Mouse (Mus musculus) ES-E14 (cell line): Measurements from ENCODE around the gene Wars. TPM values are rescaled to one million over a fixed set of nuclear protein-coding genes. Genes with fewer than 3 reads are reported as not detected.

ENCODE experiments used
- DNase-seq: peaks from one replicate; pipeline ENCODE4 v3.0.0-alpha.2; 2013; ENCODE audit warnings: low read depth, low spot score
- H3K27ac ChIP-seq: 2 replicates; pipeline ENCODE4 v1.5.1; 2012; ENCODE audit warnings: low read depth, mild to moderate bottlenecking, low read length, moderate library complexity, mixed read lengths; ENCODE audit not compliant: poor library complexity, insufficient read depth, severe bottlenecking
- H3K36me3 ChIP-seq: 2 replicates; pipeline ENCODE4 v1.6.1; 2012; ENCODE audit warnings: mild to moderate bottlenecking, low read length, moderate library complexity, mixed read lengths; ENCODE audit not compliant: control insufficient read depth, poor library complexity, insufficient read depth, severe bottlenecking
- H3K4me1 ChIP-seq, 2 experiments: fragments of 150-350 bp in 1 of 2; sonication (generic) in 1 of 2; 2 replicates each; pipeline ENCODE4 v1.6.1; 2012; ENCODE audit warnings: low read length in 2 of 2, mild to moderate bottlenecking in 1 of 2, mixed read lengths in 1 of 2; ENCODE audit not compliant: control insufficient read depth in 2 of 2, insufficient read depth in 2 of 2, poor library complexity in 1 of 2
- H3K4me3 ChIP-seq, 2 experiments: fragments of 150-350 bp in 1 of 2; sonication (generic) in 1 of 2; 2 replicates each; pipeline ENCODE4 v1.5.1; 2012; ENCODE audit warnings: low read length in 2 of 2, low read depth in 1 of 2, mild to moderate bottlenecking in 1 of 2, mixed read lengths in 1 of 2; ENCODE audit not compliant: insufficient read depth in 1 of 2, poor library complexity in 1 of 2, severe bottlenecking in 1 of 2
- H3K9ac ChIP-seq: 2 replicates; pipeline ENCODE4 v1.6.1; 2012; ENCODE audit warnings: low read depth, mild to moderate bottlenecking, low read length, mixed read lengths; ENCODE audit not compliant: poor library complexity, insufficient read depth, severe bottlenecking
- H3K9me3 ChIP-seq: fragments of 150-350 bp; sonication (generic); 2 replicates; pipeline ENCODE4 v1.6.1; 2012; ENCODE audit warnings: low read depth, mild to moderate bottlenecking, low read length; ENCODE audit not compliant: control insufficient read depth, insufficient read depth
- CHD2 ChIP-seq: IDR thresholded peaks from 2 replicates; pipeline ENCODE4 v1.6.1; 2014; ENCODE audit warnings: mild to moderate bottlenecking, low read depth, low read length, inconsistent platforms
- HCFC1 ChIP-seq: IDR thresholded peaks from 2 replicates; pipeline ENCODE4 v1.6.1; 2012; ENCODE audit warnings: low read length, inconsistent platforms, borderline replicate concordance; ENCODE audit not compliant: insufficient read depth
- MAFK ChIP-seq: IDR thresholded peaks from 2 replicates; pipeline ENCODE4 v1.6.1; 2014; ENCODE audit warnings: mild to moderate bottlenecking, low read depth, low read length, inconsistent platforms; ENCODE audit not compliant: insufficient read depth
- ZC3H11A ChIP-seq: IDR thresholded peaks from 2 replicates; pipeline ENCODE4 v1.6.1; 2012; ENCODE audit warnings: low read depth, mild to moderate bottlenecking, inconsistent platforms, low read length, borderline replicate concordance
- ZNF384 ChIP-seq: IDR thresholded peaks from 2 replicates; pipeline ENCODE4 v1.6.1; 2012; ENCODE audit warnings: low read depth, low read length, inconsistent platforms
- in situ Hi-C, 2 experiments: fragments of 600-800 bp; cut with MboI; formaldehyde crosslinking; loops; one replicate each; pipeline ENCODE4 v1.15.1; 2025; ENCODE audit warnings: low sequenced_read_pairs in 2 of 2, inconsistent platforms in 1 of 2; ENCODE audit not compliant: unreplicated experiment in 2 of 2
- total RNA-seq: library from RNA; depleted of rRNA; stranded (reverse); fragments of 300-350 nt; gene quantifications from 2 replicates; pipeline ENCODE4 v1.2.3, GENCODE M21; 2012

The Wars gene
- total RNA-seq, 1 experiment: 85.2 TPM

GRCm38 (mm10) chr12:108926606-108927111, 32.7 kb upstream of the Wars start:
- H3K27ac ChIP-seq: no peak overlapping the region
- no peak overlapping the region for H3K4me3 ChIP-seq
- H3K4me1 ChIP-seq: peaks cover 0 to 10% of the 10 kb centered on the region in 2 experiments; a peak in 2 of 4 replicates
- in situ Hi-C loops: no loop called here
- DNase-seq: no peak
- peaks cover 4% of the 10 kb centered on the region; the same call in 1 of the 2 replicates for H3K36me3 ChIP-seq
- TF ChIP-seq MAFK (no peak), HCFC1 (no peak)
- no peaks in the 10 kb centered on the region for H3K9me3 ChIP-seq
- no peak overlapping the region for H3K9ac ChIP-seq

- no peak for DNase-seq
- in situ Hi-C loops: loop anchor here in 1 of 2 experiments (25.0 kb wide), 1 partner anchor 394 kb away; no protein-coding TSS in a partner anchor
- H3K36me3 ChIP-seq: peaks cover 7% of the 10 kb centered on the region; the same call in 1 of the 2 replicates
- TF ChIP-seq ZC3H11A (no peak), CHD2 (no peak), ZNF384 (no peak), MAFK (no peak), HCFC1 (no peak)
- no peak overlapping the region for H3K9ac ChIP-seq
- H3K27ac ChIP-seq: no peak overlapping the region
- no peaks in the 10 kb centered on the region for H3K9me3 ChIP-seq
- no peak overlapping the region for H3K4me3 ChIP-seq
- H3K4me1 ChIP-seq: peaks cover 0 to 1% of the 10 kb centered on the region in 2 experiments; a peak in 1 of 4 replicates
Observed at GRCm38 (mm10) chr12:108918753-108919152, 24.8 kb upstream of the Wars start.

GRCm38 (mm10) chr12:108917509-108917908, 23.5 kb upstream of the Wars start:
- peaks cover 4% of the 10 kb centered on the region; the same call in 1 of the 2 replicates for H3K36me3 ChIP-seq
- no peak overlapping the region for H3K27ac ChIP-seq
- H3K4me1 ChIP-seq: peaks cover 0 to 1% of the 10 kb centered on the region in 2 experiments; a peak in 1 of 4 replicates
- no peak overlapping the region for H3K4me3 ChIP-seq
- no peaks in the 10 kb centered on the region for H3K9me3 ChIP-seq
- TF ChIP-seq ZC3H11A: no peak
- TF ChIP-seq HCFC1: no peak
- TF ChIP-seq CHD2: no peak
- in situ Hi-C loops: loop anchor here in 1 of 2 experiments (25.0 kb wide), 1 partner anchor 395 kb away; no protein-coding TSS in a partner anchor
- no peak overlapping the region for H3K9ac ChIP-seq
- no peak for DNase-seq

GRCm38 (mm10) chr12:108916447-108917042, 22.6 kb upstream of the Wars start:
- DNase-seq: no peak
- no peak for TF ChIP-seq MAFK
- no peak for TF ChIP-seq ZNF384
- H3K9ac ChIP-seq: no peak overlapping the region
- in situ Hi-C loops: loop anchor here in 1 of 2 experiments (25.0 kb wide), 1 partner anchor 396 kb away; no protein-coding TSS in a partner anchor
- H3K27ac ChIP-seq: no peak overlapping the region
- peaks cover 0 to 1% of the 10 kb centered on the region in 2 experiments; a peak in 1 of 4 replicates for H3K4me1 ChIP-seq
- H3K36me3 ChIP-seq: peaks cover 4% of the 10 kb centered on the region; the same call in 1 of the 2 replicates
- H3K9me3 ChIP-seq: no peaks in the 10 kb centered on the region
- H3K4me3 ChIP-seq: no peak overlapping the region
